Mouse (Mus musculus): ENCODE data around the gene Obp2a. TPM values are rescaled to one million over a fixed set of nuclear protein-coding genes. Genes with fewer than 3 reads are reported as not detected.
"Not testable (repeated sequence)": the region's sequence is repeated elsewhere in the genome, so short reads cannot be mapped to it uniquely, and the experiment has no call there.

Obp2a gene
- polyA plus RNA-seq, 1 experiment from 2014 or later: not detected

- Histone ChIP-seq H3K27me3 (ENCODE audit: insufficient read depth, low read length) (no peaks in the 10 kb centered on the region), H3K36me3 (ENCODE audit: insufficient read depth) (no peaks in the 10 kb centered on the region), H3K9me3 (ENCODE audit: low read depth, low read length) (no peaks in the 10 kb centered on the region), H3K4me1 (ENCODE audit: insufficient read depth) (no peaks in the 10 kb centered on the region), H3K4me3 (ENCODE audit: low read depth, low read length) (peak overlapping the region; percentile 9; the same call in 1 of the 2 replicates), H3K27ac (ENCODE audit: low read depth) (no peak overlapping the region), H3K4me2 (peak overlapping the region; percentile 46), H3K9ac (no peak overlapping the region)
- peak; percentile 51 for TF ChIP-seq CTCF (IDR thresholded peaks at IDR 0.05; ENCODE audit: low read depth)
- ATAC-seq (ENCODE audit: insufficient read depth) (no peak), DNase-seq (peak; percentile 54)
- WGBS: 71% methylated on average over 2 of the region's 2 CpGs
These were observed 8.3 kb downstream of the Obp2a start for GRCm38 (mm10) chr2:25708121-25708520.

DNA sequence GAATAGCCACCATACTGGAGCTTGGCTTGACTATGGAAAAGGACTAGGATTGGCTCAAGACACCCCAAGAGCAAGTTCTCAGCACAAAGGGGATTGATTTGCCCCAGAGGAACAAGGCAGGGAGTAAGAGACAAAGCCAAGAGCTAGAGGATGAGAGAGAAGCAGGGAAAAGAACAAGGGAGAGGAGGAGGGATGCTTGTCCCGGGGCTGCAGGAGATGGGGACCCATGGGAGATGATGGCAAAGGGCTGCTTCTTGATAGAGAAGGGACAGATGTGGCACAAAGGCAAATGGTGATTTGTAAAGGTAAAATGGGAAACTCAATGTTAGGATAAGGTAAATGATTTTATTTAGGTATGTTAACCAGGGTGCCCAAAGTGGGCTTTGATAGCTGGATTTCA lies 9.2 kb downstream of the Obp2a start:
- not testable (repeated sequence) for H3K9me3 ChIP-seq (ENCODE audit: low read depth, low read length); H3K27ac ChIP-seq (ENCODE audit: low read depth); H3K4me2 ChIP-seq; H3K4me1 ChIP-seq (ENCODE audit: insufficient read depth); H3K9ac ChIP-seq; H3K36me3 ChIP-seq (ENCODE audit: insufficient read depth); H3K4me3 ChIP-seq (ENCODE audit: low read depth, low read length); DNase-seq; H3K27me3 ChIP-seq (ENCODE audit: insufficient read depth, low read length); ATAC-seq (ENCODE audit: insufficient read depth)
- 89% methylated on average over 1 of the region's 1 CpGs for WGBS

DNA sequence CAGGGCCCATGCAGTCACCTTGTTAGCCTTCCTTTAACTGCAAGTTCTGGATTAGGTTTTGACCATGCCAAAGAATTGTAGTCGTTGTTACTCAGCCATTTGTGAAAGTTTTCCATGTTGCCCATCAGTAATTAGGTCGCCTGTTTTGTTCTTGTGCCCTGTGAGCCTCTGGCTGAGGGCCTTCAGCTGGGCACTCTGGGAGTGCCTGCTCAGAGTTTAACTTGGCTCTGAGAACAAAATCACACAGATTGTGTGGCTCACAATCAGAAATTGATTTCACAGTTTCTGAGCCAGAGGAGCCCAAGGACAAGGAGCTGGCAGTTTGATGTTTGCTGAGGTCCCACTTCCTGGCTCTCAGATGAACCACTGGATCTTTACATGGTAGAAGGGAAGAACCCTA lies 9.9 kb downstream of the Obp2a start:
- 61% methylated on average over 2 of the region's 2 CpGs for WGBS
- H3K4me2 ChIP-seq; H3K27me3 ChIP-seq (ENCODE audit: insufficient read depth, low read length); H3K9me3 ChIP-seq (ENCODE audit: low read depth, low read length); H3K36me3 ChIP-seq (ENCODE audit: insufficient read depth); H3K4me3 ChIP-seq (ENCODE audit: low read depth, low read length); ATAC-seq (ENCODE audit: insufficient read depth); DNase-seq; H3K27ac ChIP-seq (ENCODE audit: low read depth); H3K9ac ChIP-seq; H3K4me1 ChIP-seq (ENCODE audit: insufficient read depth): not testable (repeated sequence)

GRCm38 (mm10) chr2:25711641-25712040 lies 11.8 kb downstream of the Obp2a start:
- not testable (repeated sequence) for H3K4me1 ChIP-seq (ENCODE audit: insufficient read depth); H3K4me2 ChIP-seq; DNase-seq; H3K9me3 ChIP-seq (ENCODE audit: low read depth, low read length); H3K36me3 ChIP-seq (ENCODE audit: insufficient read depth); ATAC-seq (ENCODE audit: insufficient read depth); H3K27me3 ChIP-seq (ENCODE audit: insufficient read depth, low read length); H3K27ac ChIP-seq (ENCODE audit: low read depth); H3K4me3 ChIP-seq (ENCODE audit: low read depth, low read length); H3K9ac ChIP-seq
- 12% methylated on average over 3 of the region's 3 CpGs for WGBS

DNA sequence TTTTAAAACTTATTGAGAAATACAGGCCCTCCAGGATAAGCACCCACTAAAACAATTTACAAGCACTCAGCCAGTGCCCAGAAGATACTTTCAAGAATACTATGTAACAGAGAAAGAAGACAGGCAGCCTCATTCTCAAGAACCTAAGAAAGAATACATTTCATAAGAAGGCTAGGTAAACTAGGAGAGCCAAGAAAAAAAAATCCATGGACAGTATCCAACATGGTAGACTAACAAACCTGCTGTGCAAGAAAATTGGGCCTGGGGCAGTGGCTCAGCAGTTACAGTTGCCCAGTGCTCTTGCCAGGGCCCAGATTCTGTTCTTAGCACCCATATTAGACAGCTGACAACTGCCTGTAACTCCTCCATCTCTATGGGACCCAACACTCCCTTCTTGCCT lies 17.4 kb downstream of the Obp2a start:
- no peaks in the 10 kb centered on the region for H3K27me3 ChIP-seq (ENCODE audit: insufficient read depth, low read length)
- no peak overlapping the region for H3K27ac ChIP-seq (ENCODE audit: low read depth)
- no peak overlapping the region for H3K4me3 ChIP-seq (ENCODE audit: low read depth, low read length)
- no peaks in the 10 kb centered on the region for H3K36me3 ChIP-seq (ENCODE audit: insufficient read depth)
- no peak overlapping the region for H3K9ac ChIP-seq
- no peak for TF ChIP-seq CTCF (IDR thresholded peaks at IDR 0.05; ENCODE audit: low read depth)
- H3K4me2 ChIP-seq: no peak overlapping the region
- no peak for ATAC-seq (ENCODE audit: insufficient read depth)
- H3K4me1 ChIP-seq (ENCODE audit: insufficient read depth): no peaks in the 10 kb centered on the region
- DNase-seq: no peak
- H3K9me3 ChIP-seq (ENCODE audit: low read depth, low read length): no peaks in the 10 kb centered on the region

GRCm38 (mm10) chr2:25733199-25733930 lies 33.5 kb downstream of the Obp2a start:
- Histone ChIP-seq H3K36me3 (ENCODE audit: insufficient read depth) (no peaks in the 10 kb centered on the region), H3K4me3 (ENCODE audit: low read depth, low read length) (no peak overlapping the region), H3K9me3 (ENCODE audit: low read depth, low read length) (no peaks in the 10 kb centered on the region), H3K9ac (no peak overlapping the region), H3K27me3 (ENCODE audit: insufficient read depth, low read length) (no peaks in the 10 kb centered on the region), H3K4me1 (ENCODE audit: insufficient read depth) (no peaks in the 10 kb centered on the region), H3K27ac (ENCODE audit: low read depth) (no peak overlapping the region), H3K4me2 (no peak overlapping the region)
- WGBS: 57% methylated on average over 2 of the region's 2 CpGs
- DNase-seq (no peak), ATAC-seq (ENCODE audit: insufficient read depth) (no peak)
- TF ChIP-seq CTCF (IDR thresholded peaks at IDR 0.05; ENCODE audit: low read depth): no peak

GRCm38 (mm10) chr2:25736709-25737108 lies 36.9 kb downstream of the Obp2a start, which contains the start of gene Obp2b:
TSS of gene Obp2b (plus strand) at chr2:25737009.
- H3K9ac ChIP-seq; H3K4me3 ChIP-seq (ENCODE audit: low read depth, low read length); ATAC-seq (ENCODE audit: insufficient read depth); H3K27me3 ChIP-seq (ENCODE audit: insufficient read depth, low read length); H3K4me2 ChIP-seq; H3K9me3 ChIP-seq (ENCODE audit: low read depth, low read length); DNase-seq; H3K27ac ChIP-seq (ENCODE audit: low read depth); H3K36me3 ChIP-seq (ENCODE audit: insufficient read depth); H3K4me1 ChIP-seq (ENCODE audit: insufficient read depth): not testable (repeated sequence)
- 41% methylated on average over 3 of the region's 3 CpGs for WGBS

- Histone ChIP-seq H3K4me2 (no peak overlapping the region), H3K27ac (ENCODE audit: low read depth) (no peak overlapping the region), H3K27me3 (ENCODE audit: insufficient read depth, low read length) (no peaks in the 10 kb centered on the region), H3K9ac (no peak overlapping the region), H3K4me3 (ENCODE audit: low read depth, low read length) (no peak overlapping the region), H3K4me1 (ENCODE audit: insufficient read depth) (no peaks in the 10 kb centered on the region), H3K36me3 (ENCODE audit: insufficient read depth) (no peaks in the 10 kb centered on the region), H3K9me3 (ENCODE audit: low read depth, low read length) (no peaks in the 10 kb centered on the region)
- WGBS: 62% methylated on average over 1 of the region's 1 CpGs
- TF ChIP-seq CTCF (IDR thresholded peaks at IDR 0.05; ENCODE audit: low read depth): no peak
- no peak for DNase-seq
- no peak for ATAC-seq (ENCODE audit: insufficient read depth)
These were observed 41.8 kb downstream of the Obp2a start for GRCm38 (mm10) chr2:25741671-25742070.

Other genes starting within 250 kb of the Obp2a start
- gene Clic3, start 243.2 kb upstream of the Obp2a start, polyA plus RNA-seq (2014; fragmentation: Nextera tagmentation; extraction: Ambion mirVana): 20.0 and 30.2 TPM in 2 replicates
- gene Paxx, start 238.9 kb upstream of the Obp2a start, polyA plus RNA-seq (2014; fragmentation: Nextera tagmentation; extraction: Ambion mirVana): 15.8 and 23.5 TPM in 2 replicates
- gene Ptgds, start 230.0 kb upstream of the Obp2a start, polyA plus RNA-seq (2014; fragmentation: Nextera tagmentation; extraction: Ambion mirVana): 3.3 and 3.4 TPM in 2 replicates
- gene Lcn12, start 206.1 kb upstream of the Obp2a start, polyA plus RNA-seq (2014; fragmentation: Nextera tagmentation; extraction: Ambion mirVana): not detected in 2 replicates
- gene Fbxw5, start 199.3 kb upstream of the Obp2a start, polyA plus RNA-seq (2014; fragmentation: Nextera tagmentation; extraction: Ambion mirVana): 75.8 and 77.7 TPM in 2 replicates
- 3.9 and 5.5 TPM in 2 replicates for gene C8g, start 198.3 kb upstream of the Obp2a start, polyA plus RNA-seq (2014; fragmentation: Nextera tagmentation; extraction: Ambion mirVana)
- gene Traf2, start 153.1 kb upstream of the Obp2a start, polyA plus RNA-seq (2014; fragmentation: Nextera tagmentation; extraction: Ambion mirVana): 34.8 and 35.3 TPM in 2 replicates
- 282 and 295 TPM in 2 replicates for gene Edf1, start 142.2 kb upstream of the Obp2a start, polyA plus RNA-seq (2014; fragmentation: Nextera tagmentation; extraction: Ambion mirVana)
- 2.2 and 4.1 TPM in 2 replicates for gene Mamdc4, start 125.2 kb upstream of the Obp2a start, polyA plus RNA-seq (2014; fragmentation: Nextera tagmentation; extraction: Ambion mirVana)
- 183 and 197 TPM in 2 replicates for gene Phpt1, start 124.8 kb upstream of the Obp2a start, polyA plus RNA-seq (2014; fragmentation: Nextera tagmentation; extraction: Ambion mirVana)
- 0.37 TPM in 1 of 2 replicates, not detected in the other for gene Ajm1, start 118.3 kb upstream of the Obp2a start, polyA plus RNA-seq (2014; fragmentation: Nextera tagmentation; extraction: Ambion mirVana)
- 75.5 and 85.7 TPM in 2 replicates for gene Rabl6, start 91.5 kb upstream of the Obp2a start, polyA plus RNA-seq (2014; fragmentation: Nextera tagmentation; extraction: Ambion mirVana)
- 0.24 and 0.28 TPM in 2 replicates for gene Ccdc183, start 82.4 kb upstream of the Obp2a start, polyA plus RNA-seq (2014; fragmentation: Nextera tagmentation; extraction: Ambion mirVana)
- gene Tmem141, start 78.0 kb upstream of the Obp2a start, polyA plus RNA-seq (2014; fragmentation: Nextera tagmentation; extraction: Ambion mirVana): 21.9 and 26.0 TPM in 2 replicates
- 1.8 and 2.9 TPM in 2 replicates for gene Fcna, start 72.0 kb upstream of the Obp2a start, polyA plus RNA-seq (2014; fragmentation: Nextera tagmentation; extraction: Ambion mirVana)
- 0.51 and 0.61 TPM in 2 replicates for gene Lcn8, start 46.9 kb upstream of the Obp2a start, polyA plus RNA-seq (2014; fragmentation: Nextera tagmentation; extraction: Ambion mirVana)
- not detected in 2 replicates for gene Lcn5, start 42.1 kb upstream of the Obp2a start, polyA plus RNA-seq (2014; fragmentation: Nextera tagmentation; extraction: Ambion mirVana)
- gene Lcn6, start 23.3 kb upstream of the Obp2a start, polyA plus RNA-seq (2014; fragmentation: Nextera tagmentation; extraction: Ambion mirVana): not detected in 2 replicates
- not detected in 2 replicates for gene Lcn10, start 17.3 kb upstream of the Obp2a start, polyA plus RNA-seq (2014; fragmentation: Nextera tagmentation; extraction: Ambion mirVana)
- 65.3 and 71.9 TPM in 2 replicates for gene Bmyc, start 6.7 kb downstream of the Obp2a start, polyA plus RNA-seq (2014; fragmentation: Nextera tagmentation; extraction: Ambion mirVana)
- not detected in 2 replicates for gene Obp2b, start 37.0 kb downstream of the Obp2a start, polyA plus RNA-seq (2014; fragmentation: Nextera tagmentation; extraction: Ambion mirVana)
- gene Lcn3, start 65.5 kb downstream of the Obp2a start, polyA plus RNA-seq (2014; fragmentation: Nextera tagmentation; extraction: Ambion mirVana): not detected in 2 replicates
- gene Lcn11, start 77.0 kb downstream of the Obp2a start, polyA plus RNA-seq (2014; fragmentation: Nextera tagmentation; extraction: Ambion mirVana): not detected in 2 replicates
- not detected in 2 replicates for gene Gm13539, start 82.2 kb downstream of the Obp2a start, polyA plus RNA-seq (2014; fragmentation: Nextera tagmentation; extraction: Ambion mirVana)
- not detected in 2 replicates for gene Glt6d1, start 115.8 kb downstream of the Obp2a start, polyA plus RNA-seq (2014; fragmentation: Nextera tagmentation; extraction: Ambion mirVana)
- gene Lcn9, start 123.1 kb downstream of the Obp2a start, polyA plus RNA-seq (2014; fragmentation: Nextera tagmentation; extraction: Ambion mirVana): not detected in 2 replicates
- gene Sohlh1, start 147.2 kb downstream of the Obp2a start, polyA plus RNA-seq (2014; fragmentation: Nextera tagmentation; extraction: Ambion mirVana): not detected in 2 replicates
- 0.14 and 0.22 TPM in 2 replicates for gene Kcnt1, start 163.7 kb downstream of the Obp2a start, polyA plus RNA-seq (2014; fragmentation: Nextera tagmentation; extraction: Ambion mirVana)

Data from lung, embryonic 14.5 days (tissue).